Mouse (Mus musculus) heart, adult 2 months (tissue): Measurements from ENCODE around the gene Apopt1.

ENCODE experiments used
- CTCF ChIP-seq: fragments of 200-600 bp; IDR thresholded peaks from 2 replicates; pipeline ENCODE4 v1.8.1; 2022; ENCODE audit warnings: antibody characterized with exemption, mild to moderate bottlenecking, moderate library complexity
- POLR2A ChIP-seq: fragments of 200-500 bp; IDR thresholded peaks from 2 replicates; pipeline ENCODE4 v1.6.1; 2011; ENCODE audit warnings: mild to moderate bottlenecking, low read depth, low read length, control low read depth; ENCODE audit not compliant: insufficient read depth

GRCm38 (mm10) chr12:111712476-111712875 is 585 bp upstream of the Apopt1 start:
- TF ChIP-seq POLR2A = no peak
- TF ChIP-seq CTCF = no peak
